Mouse (Mus musculus): ENCODE results near the gene Zbtb21. TPM values are rescaled to one million over a fixed set of nuclear protein-coding genes. Genes with fewer than 3 reads are reported as not detected.
A peak's percentile ranks its signal among the peaks of the same experiment; 100 is the strongest.

Zbtb21 gene
- polyA plus RNA-seq, 1 experiment: 14.7 TPM

- H3K4me3 ChIP-seq (ENCODE audit: insufficient read depth, low read depth, low read length): no peak overlapping the region
- H3K27ac ChIP-seq (replicated peaks; ENCODE audit: low read depth, low read length): no peak overlapping the region
- peaks cover 6% of the 10 kb centered on the region; the same call in 1 of the 2 replicates for H3K4me1 ChIP-seq (ENCODE audit: control insufficient read depth, insufficient read depth, insufficient read length, low read length)
Measured at GRCm38 (mm10) chr16:97925760-97926159, 36.7 kb downstream of the Zbtb21 start.

- Histone ChIP-seq H3K4me3 (ENCODE audit: insufficient read depth, low read depth, low read length) (no peak overlapping the region), H3K27ac (replicated peaks; ENCODE audit: low read depth, low read length) (no peak overlapping the region), H3K4me1 (ENCODE audit: control insufficient read depth, insufficient read depth, insufficient read length, low read length) (peaks cover 12% of the 10 kb centered on the region; the same call in 1 of the 2 replicates)
Measured at GRCm38 (mm10) chr16:97923700-97924099, 38.7 kb downstream of the Zbtb21 start.

- Histone ChIP-seq H3K4me3 (ENCODE audit: insufficient read depth, low read depth, low read length) (peak overlapping the region; percentile 95), H3K4me1 (ENCODE audit: control insufficient read depth, insufficient read depth, insufficient read length, low read length) (peaks cover 14% of the 10 kb centered on the region; the same call in 1 of the 2 replicates), H3K27ac (replicated peaks; ENCODE audit: low read depth, low read length) (peak overlapping the region; percentile 54; the same call in 1 of the 2 replicates)
Measured at GRCm38 (mm10) chr16:97922779-97923126, 39.7 kb downstream of the Zbtb21 start.

- H3K4me3 ChIP-seq (ENCODE audit: insufficient read depth, low read depth, low read length): peak overlapping the region; percentile 95
- peak overlapping the region; percentile 84 for H3K27ac ChIP-seq (replicated peaks; ENCODE audit: low read depth, low read length)
- peaks cover 19% of the 10 kb centered on the region; the same call in 1 of the 2 replicates for H3K4me1 ChIP-seq (ENCODE audit: control insufficient read depth, insufficient read depth, insufficient read length, low read length)
Measured at GRCm38 (mm10) chr16:97921961-97922778, 40.3 kb downstream of the Zbtb21 start.

GRCm38 (mm10) chr16:97920621-97921020 is 41.8 kb downstream of the Zbtb21 start:
- peak overlapping the region; percentile 9; the same call in 1 of the 2 replicates for H3K4me3 ChIP-seq (ENCODE audit: insufficient read depth, low read depth, low read length)
- H3K4me1 ChIP-seq (ENCODE audit: control insufficient read depth, insufficient read depth, insufficient read length, low read length): peaks cover 20% of the 10 kb centered on the region; the same call in 1 of the 2 replicates
- no peak overlapping the region for H3K27ac ChIP-seq (replicated peaks; ENCODE audit: low read depth, low read length)

GRCm38 (mm10) chr16:97919793-97920192 is 42.6 kb downstream of the Zbtb21 start:
- no peak overlapping the region for H3K27ac ChIP-seq (replicated peaks; ENCODE audit: low read depth, low read length)

GRCm38 (mm10) chr16:97912873-97913272 is 49.5 kb downstream of the Zbtb21 start:
- no peak overlapping the region for H3K27ac ChIP-seq (replicated peaks; ENCODE audit: low read depth, low read length)
- no peak overlapping the region for H3K4me3 ChIP-seq (ENCODE audit: insufficient read depth, low read depth, low read length)
- H3K4me1 ChIP-seq (ENCODE audit: control insufficient read depth, insufficient read depth, insufficient read length, low read length): peaks cover 9% of the 10 kb centered on the region

More at GRCm38 (mm10) chr16:97919793-97920192, 42.6 kb downstream of the Zbtb21 start:
- no peak overlapping the region for H3K4me3 ChIP-seq (ENCODE audit: insufficient read depth, low read depth, low read length)
- H3K4me1 ChIP-seq (ENCODE audit: control insufficient read depth, insufficient read depth, insufficient read length, low read length): peaks cover 20% of the 10 kb centered on the region

GRCm38 (mm10) chr16:97909356-97909755 is 53.1 kb downstream of the Zbtb21 start:
- Histone ChIP-seq H3K4me3 (ENCODE audit: insufficient read depth, low read depth, low read length) (no peak overlapping the region), H3K27ac (replicated peaks; ENCODE audit: low read depth, low read length) (no peak overlapping the region), H3K4me1 (ENCODE audit: control insufficient read depth, insufficient read depth, insufficient read length, low read length) (peaks cover 8% of the 10 kb centered on the region; the same call in 1 of the 2 replicates)

GRCm38 (mm10) chr16:97907496-97907895 is 54.9 kb downstream of the Zbtb21 start:
- Histone ChIP-seq H3K4me1 (ENCODE audit: control insufficient read depth, insufficient read depth, insufficient read length, low read length) (peaks cover 8% of the 10 kb centered on the region; the same call in 1 of the 2 replicates), H3K27ac (replicated peaks; ENCODE audit: low read depth, low read length) (no peak overlapping the region), H3K4me3 (ENCODE audit: insufficient read depth, low read depth, low read length) (no peak overlapping the region)

GRCm38 (mm10) chr16:97906337-97906736 is 56.1 kb downstream of the Zbtb21 start:
- Histone ChIP-seq H3K27ac (replicated peaks; ENCODE audit: low read depth, low read length) (peak overlapping the region; percentile 29), H3K4me1 (ENCODE audit: control insufficient read depth, insufficient read depth, insufficient read length, low read length) (peaks cover 8% of the 10 kb centered on the region; the same call in 1 of the 2 replicates), H3K4me3 (ENCODE audit: insufficient read depth, low read depth, low read length) (no peak overlapping the region)

- Histone ChIP-seq H3K4me1 (ENCODE audit: control insufficient read depth, insufficient read depth, insufficient read length, low read length) (peaks cover 8% of the 10 kb centered on the region; the same call in 1 of the 2 replicates), H3K4me3 (ENCODE audit: insufficient read depth, low read depth, low read length) (no peak overlapping the region), H3K27ac (replicated peaks; ENCODE audit: low read depth, low read length) (peak overlapping the region; percentile 68)
Measured at GRCm38 (mm10) chr16:97905449-97905991, 56.9 kb downstream of the Zbtb21 start.

- H3K4me1 ChIP-seq (ENCODE audit: control insufficient read depth, insufficient read depth, insufficient read length, low read length): peaks cover 8% of the 10 kb centered on the region; the same call in 1 of the 2 replicates
- H3K27ac ChIP-seq (replicated peaks; ENCODE audit: low read depth, low read length): no peak overlapping the region
Measured at GRCm38 (mm10) chr16:97904035-97904434, 58.4 kb downstream of the Zbtb21 start.

GRCm38 (mm10) chr16:97897346-97898024 is 64.9 kb downstream of the Zbtb21 start:
- Histone ChIP-seq H3K4me3 (ENCODE audit: insufficient read depth, low read depth, low read length) (peak overlapping the region; percentile 12), H3K4me1 (ENCODE audit: control insufficient read depth, insufficient read depth, insufficient read length, low read length) (peaks cover 4% of the 10 kb centered on the region; the same call in 1 of the 2 replicates), H3K27ac (replicated peaks; ENCODE audit: low read depth, low read length) (peak overlapping the region; percentile 63)

More at GRCm38 (mm10) chr16:97904035-97904434, 58.4 kb downstream of the Zbtb21 start:
- no peak overlapping the region for H3K4me3 ChIP-seq (ENCODE audit: insufficient read depth, low read depth, low read length)

Measured in brown adipose tissue, adult 24 weeks (tissue).